Comparison of ENCODE assay signal across 33 mouse cellular contexts in genomic region chr2:57649002-57649401, GRCm38 (mm10).
"Had no signal": no experiment of that assay in that cellular context is flagged by ENCODE, and none has a peak within 500 bp of the region (broad histone marks: within the 10 kb centered on the region; RNA-seq: fewer than 3 reads in every experiment).

No protein-coding gene starts in this region.

- H3K27ac ChIP-seq: heart, embryonic 13.5 days; heart, embryonic 15.5 days; hindbrain, embryonic 10.5 days; hindbrain, embryonic 12.5 days; hindbrain, embryonic 13.5 days; hindbrain, embryonic 14.5 days; hindbrain, embryonic 15.5 days; hindbrain, postnatal 0 days; intestine, embryonic 15.5 days; kidney, embryonic 15.5 days; kidney, postnatal 0 days; layer of hippocampus, adult 2 months; left cerebral cortex, adult 2 months had no signal

- H3K9me3 ChIP-seq: heart, embryonic 12.5 days; heart, embryonic 13.5 days; heart, embryonic 15.5 days; hindbrain, embryonic 10.5 days; hindbrain, embryonic 12.5 days; hindbrain, embryonic 13.5 days; hindbrain, embryonic 15.5 days; intestine, embryonic 15.5 days; kidney, embryonic 15.5 days had no signal

- H3K36me3 ChIP-seq: heart, embryonic 12.5 days; heart, embryonic 13.5 days; heart, embryonic 15.5 days; hindbrain, embryonic 10.5 days; hindbrain, embryonic 12.5 days; hindbrain, embryonic 13.5 days; hindbrain, embryonic 15.5 days; intestine, embryonic 15.5 days; kidney, embryonic 15.5 days had no signal

- H3K4me3 ChIP-seq: heart, embryonic 12.5 days; heart, embryonic 13.5 days; heart, embryonic 15.5 days; hindbrain, embryonic 10.5 days; hindbrain, embryonic 12.5 days; hindbrain, embryonic 13.5 days; hindbrain, embryonic 15.5 days; intestine, embryonic 15.5 days; kidney, embryonic 15.5 days; layer of hippocampus, adult 2 months; left cerebral cortex, adult 2 months had no signal

- DNase-seq: heart, postnatal 10 days; heart, postnatal 14 days; heart, postnatal 36 days; heart, postnatal 4 days; kidney, adult 11 months; kidney, adult 18-20 months; kidney, adult 2 months; kidney, adult 8-10 months; kidney, adult 9 months; kidney, postnatal 10 days; kidney, postnatal 14 days; kidney, postnatal 25 days; kidney, postnatal 36 days; kidney, postnatal 4 days; layer of hippocampus, adult 9-11 months; layer of hippocampus, postnatal 36 days had no signal

- ATAC-seq: hindbrain, embryonic 16.5 days; hindbrain, postnatal 0 days; inflammation-experienced regulatory T-cells, adult 6 months; intestine, embryonic 15.5 days; intestine, embryonic 16.5 days had no signal

- H3K4me2 ChIP-seq: heart, embryonic 12.5 days; heart, embryonic 13.5 days; heart, embryonic 15.5 days; hindbrain, embryonic 12.5 days; hindbrain, embryonic 13.5 days; hindbrain, embryonic 14.5 days; hindbrain, embryonic 15.5 days; intestine, embryonic 15.5 days; kidney, embryonic 15.5 days had no signal

- H3K4me1 ChIP-seq: heart, embryonic 12.5 days; heart, embryonic 13.5 days; heart, embryonic 15.5 days; hindbrain, embryonic 10.5 days; hindbrain, embryonic 12.5 days; hindbrain, embryonic 13.5 days; hindbrain, embryonic 15.5 days; intestine, embryonic 15.5 days; kidney, embryonic 15.5 days had no signal

- H3K9ac ChIP-seq: heart, embryonic 12.5 days; heart, embryonic 13.5 days; heart, embryonic 15.5 days; hindbrain, embryonic 12.5 days; hindbrain, embryonic 13.5 days; hindbrain, embryonic 14.5 days; hindbrain, embryonic 15.5 days; intestine, embryonic 15.5 days; kidney, embryonic 15.5 days had no signal

- H3K27me3 ChIP-seq: heart, embryonic 12.5 days; heart, embryonic 13.5 days; heart, embryonic 15.5 days; hindbrain, embryonic 12.5 days; hindbrain, embryonic 13.5 days; hindbrain, embryonic 15.5 days; intestine, embryonic 15.5 days; kidney, embryonic 15.5 days had no signal
